Mouse (Mus musculus): Measurements from ENCODE around the gene Pnkd. TPM values are rescaled to one million over a fixed set of nuclear protein-coding genes. Genes with fewer than 3 reads are reported as not detected.
A peak's percentile ranks its signal among the peaks of the same experiment; 100 is the strongest.
"Not testable (repeated sequence)": the region's sequence is repeated elsewhere in the genome, so short reads cannot be mapped to it uniquely, and the experiment has no call there.

Pnkd gene
- polyA plus RNA-seq, 1 experiment from 2014 or later = 132 TPM

DNA sequence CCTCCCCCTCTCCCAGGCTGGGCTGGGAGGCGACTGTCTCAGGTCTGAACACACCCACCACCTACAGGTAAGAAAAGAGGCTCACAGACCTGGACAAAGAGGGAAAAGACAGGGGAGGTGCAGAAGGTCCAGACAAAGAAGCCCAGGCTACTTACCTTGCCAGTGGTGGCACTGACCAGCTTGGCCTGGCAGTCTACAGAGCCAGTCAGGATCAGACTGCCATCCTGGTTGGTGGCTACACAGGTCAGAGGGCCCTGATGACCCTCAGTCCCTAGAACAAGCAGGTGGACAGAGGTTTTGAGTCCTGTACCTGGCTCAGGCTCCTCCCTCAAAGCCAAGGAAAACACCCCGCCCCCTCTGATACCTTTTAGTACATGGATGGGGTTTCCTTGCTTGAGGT is 3.4 kb upstream of the Pnkd start:
- no peak for ATAC-seq (ENCODE audit: insufficient number of reproducible peaks, insufficient read depth, low FRiP score, low read depth)
- Histone ChIP-seq H3K4me1 (ENCODE audit: control insufficient read depth, insufficient read depth, low read length) (peaks cover 23% of the 10 kb centered on the region), H3K27me3 (ENCODE audit: control insufficient read depth, insufficient read depth, low read length) (no peaks in the 10 kb centered on the region), H3K4me3 (ENCODE audit: low read depth, low read length) (no peak overlapping the region), H3K27ac (ENCODE audit: low read length) (no peak overlapping the region), H3K9ac (replicated peaks; ENCODE audit: low read depth, low read length) (no peak overlapping the region), H3K4me2 (replicated peaks; ENCODE audit: low read depth, low read length) (no peak overlapping the region), H3K36me3 (ENCODE audit: control insufficient read depth, insufficient read depth, low read length) (peaks cover 45% of the 10 kb centered on the region), H3K9me3 (ENCODE audit: control insufficient read depth, low read depth, low read length) (no peaks in the 10 kb centered on the region)
- 92% methylated on average over 2 of the region's 2 CpGs for WGBS

DNA sequence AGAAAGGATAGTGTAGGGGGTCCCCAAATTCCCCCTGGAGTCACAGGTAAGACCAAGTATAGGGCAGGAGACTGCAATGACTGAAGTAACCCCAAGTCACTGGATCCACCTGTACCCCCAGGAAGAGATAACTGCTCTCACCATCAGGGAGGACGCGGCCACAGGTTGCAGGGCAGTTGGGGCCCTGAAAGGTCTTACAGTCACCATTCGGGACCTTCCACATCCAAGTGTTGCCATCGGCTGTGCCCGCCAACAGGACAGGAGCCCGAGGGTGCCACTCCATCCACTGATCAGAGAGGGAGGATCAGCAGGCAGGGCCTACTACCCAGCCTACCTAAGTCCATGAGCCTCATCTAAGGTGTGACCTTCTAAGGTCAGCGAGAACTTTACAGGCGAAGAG is 2.8 kb upstream of the Pnkd start:
- Histone ChIP-seq H3K27ac (ENCODE audit: low read length) (no peak overlapping the region), H3K4me2 (replicated peaks; ENCODE audit: low read depth, low read length) (no peak overlapping the region), H3K9me3 (ENCODE audit: control insufficient read depth, low read depth, low read length) (no peaks in the 10 kb centered on the region), H3K9ac (replicated peaks; ENCODE audit: low read depth, low read length) (no peak overlapping the region), H3K4me3 (ENCODE audit: low read depth, low read length) (no peak overlapping the region), H3K36me3 (ENCODE audit: control insufficient read depth, insufficient read depth, low read length) (peaks cover 49% of the 10 kb centered on the region), H3K4me1 (ENCODE audit: control insufficient read depth, insufficient read depth, low read length) (peaks cover 23% of the 10 kb centered on the region), H3K27me3 (ENCODE audit: control insufficient read depth, insufficient read depth, low read length) (no peaks in the 10 kb centered on the region)
- WGBS = 94% methylated on average over 8 of the region's 8 CpGs
- no peak for ATAC-seq (ENCODE audit: insufficient number of reproducible peaks, insufficient read depth, low FRiP score, low read depth)

DNA sequence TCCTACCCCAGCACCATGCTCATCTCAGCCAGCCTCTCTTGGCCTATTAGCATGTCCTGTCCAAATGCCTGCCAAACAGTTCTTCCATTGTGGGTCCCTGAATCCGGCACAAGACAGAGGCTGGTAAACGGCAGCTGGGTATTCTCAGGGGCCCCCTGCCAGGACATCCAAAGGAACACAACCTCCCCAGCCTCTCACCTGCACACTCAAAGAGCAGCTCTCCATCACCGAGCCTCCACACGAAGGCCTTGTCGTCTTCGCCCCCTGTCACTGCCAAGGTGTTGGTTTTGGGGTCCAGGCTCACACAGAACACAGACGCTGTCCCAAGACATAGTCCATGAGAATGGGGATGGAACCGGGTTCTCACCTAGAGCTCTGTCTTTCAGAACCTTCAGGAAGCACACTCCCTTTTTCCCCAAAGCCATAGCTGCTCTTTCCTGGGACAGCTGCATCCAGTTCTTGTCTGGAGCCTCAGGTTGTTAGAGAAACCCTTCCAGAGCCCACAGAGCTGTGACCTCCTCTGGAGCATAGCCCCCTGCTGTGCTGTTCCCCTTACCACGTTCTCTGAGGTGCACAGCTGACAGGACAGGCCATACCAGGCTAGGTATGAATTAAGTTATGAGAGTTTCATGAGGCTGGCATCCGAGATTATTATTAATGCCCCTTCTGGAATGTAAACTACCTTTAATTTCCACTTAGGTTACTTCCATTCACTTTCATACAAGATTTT is 1.7 kb upstream of the Pnkd start:
- no peak overlapping the region for H3K27ac ChIP-seq (ENCODE audit: low read length)
- peak overlapping the region; percentile 87 for H3K4me2 ChIP-seq (replicated peaks; ENCODE audit: low read depth, low read length)
- no peak overlapping the region for H3K9ac ChIP-seq (replicated peaks; ENCODE audit: low read depth, low read length)
- no peak overlapping the region for H3K4me3 ChIP-seq (ENCODE audit: low read depth, low read length)
- no peaks in the 10 kb centered on the region for H3K27me3 ChIP-seq (ENCODE audit: control insufficient read depth, insufficient read depth, low read length)
- 82% methylated on average over 10 of the region's 10 CpGs for WGBS
- H3K36me3 ChIP-seq (ENCODE audit: control insufficient read depth, insufficient read depth, low read length) = peaks cover 49% of the 10 kb centered on the region
- H3K9me3 ChIP-seq (ENCODE audit: control insufficient read depth, low read depth, low read length) = no peaks in the 10 kb centered on the region
- H3K4me1 ChIP-seq (ENCODE audit: control insufficient read depth, insufficient read depth, low read length) = peaks cover 23% of the 10 kb centered on the region
- ATAC-seq (ENCODE audit: insufficient number of reproducible peaks, insufficient read depth, low FRiP score, low read depth) = no peak

DNA sequence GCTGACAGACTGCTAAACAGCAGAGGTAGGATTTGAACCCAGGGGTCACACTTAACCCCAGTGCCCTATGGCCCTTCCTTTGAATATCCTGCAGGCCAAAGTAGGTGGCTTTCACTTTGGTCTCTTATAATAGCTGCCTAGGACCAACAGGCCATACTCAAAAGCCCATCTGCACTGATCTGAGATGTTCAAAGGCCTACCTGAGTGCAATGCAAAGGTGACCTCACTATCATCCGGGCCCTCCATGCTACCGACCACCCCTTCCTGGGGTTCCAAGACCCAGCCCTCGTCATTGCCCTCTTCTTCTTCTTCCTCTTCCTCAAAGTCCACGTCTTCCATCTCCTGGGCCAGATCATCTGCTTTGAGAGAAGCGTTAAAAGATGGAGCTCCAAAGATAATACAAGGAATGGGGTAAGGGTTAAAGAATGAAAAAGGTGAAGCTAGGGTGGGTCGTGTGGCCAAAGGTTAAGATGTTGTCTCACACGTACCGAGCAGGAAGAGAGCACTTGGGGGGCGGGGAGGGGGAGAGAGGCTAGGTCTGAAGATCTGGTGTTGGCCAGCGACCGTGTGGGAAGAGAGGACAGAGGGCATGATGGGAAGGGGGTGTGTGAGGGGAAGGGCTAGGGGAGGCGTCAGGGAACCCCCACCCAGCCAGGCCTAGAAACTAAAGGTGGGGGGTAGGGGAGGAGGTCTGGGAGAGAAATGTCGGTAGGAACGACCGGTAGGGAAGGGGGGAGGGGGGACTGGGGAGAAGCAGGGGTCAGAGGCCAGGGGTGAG is 855 bp upstream of the Pnkd start:
- H3K36me3 ChIP-seq (ENCODE audit: control insufficient read depth, insufficient read depth, low read length) = peaks cover 53% of the 10 kb centered on the region
- H3K9ac ChIP-seq (replicated peaks; ENCODE audit: low read depth, low read length) = peak overlapping the region; percentile 59
- H3K4me2 ChIP-seq (replicated peaks; ENCODE audit: low read depth, low read length) = peak overlapping the region; percentile 87
- H3K4me3 ChIP-seq (ENCODE audit: low read depth, low read length) = peak overlapping the region; percentile 71
- H3K9me3 ChIP-seq (ENCODE audit: control insufficient read depth, low read depth, low read length) = no peaks in the 10 kb centered on the region
- H3K4me1 ChIP-seq (ENCODE audit: control insufficient read depth, insufficient read depth, low read length) = peaks cover 23% of the 10 kb centered on the region
- H3K27me3 ChIP-seq (ENCODE audit: control insufficient read depth, insufficient read depth, low read length) = no peaks in the 10 kb centered on the region
- WGBS = 14% methylated on average over 14 of the region's 15 CpGs
- peak; percentile 53; the same call in 1 of the 2 replicates for ATAC-seq (ENCODE audit: insufficient number of reproducible peaks, insufficient read depth, low FRiP score, low read depth)
- peak overlapping the region; percentile 61; the same call in 1 of the 2 replicates for H3K27ac ChIP-seq (ENCODE audit: low read length)

DNA sequence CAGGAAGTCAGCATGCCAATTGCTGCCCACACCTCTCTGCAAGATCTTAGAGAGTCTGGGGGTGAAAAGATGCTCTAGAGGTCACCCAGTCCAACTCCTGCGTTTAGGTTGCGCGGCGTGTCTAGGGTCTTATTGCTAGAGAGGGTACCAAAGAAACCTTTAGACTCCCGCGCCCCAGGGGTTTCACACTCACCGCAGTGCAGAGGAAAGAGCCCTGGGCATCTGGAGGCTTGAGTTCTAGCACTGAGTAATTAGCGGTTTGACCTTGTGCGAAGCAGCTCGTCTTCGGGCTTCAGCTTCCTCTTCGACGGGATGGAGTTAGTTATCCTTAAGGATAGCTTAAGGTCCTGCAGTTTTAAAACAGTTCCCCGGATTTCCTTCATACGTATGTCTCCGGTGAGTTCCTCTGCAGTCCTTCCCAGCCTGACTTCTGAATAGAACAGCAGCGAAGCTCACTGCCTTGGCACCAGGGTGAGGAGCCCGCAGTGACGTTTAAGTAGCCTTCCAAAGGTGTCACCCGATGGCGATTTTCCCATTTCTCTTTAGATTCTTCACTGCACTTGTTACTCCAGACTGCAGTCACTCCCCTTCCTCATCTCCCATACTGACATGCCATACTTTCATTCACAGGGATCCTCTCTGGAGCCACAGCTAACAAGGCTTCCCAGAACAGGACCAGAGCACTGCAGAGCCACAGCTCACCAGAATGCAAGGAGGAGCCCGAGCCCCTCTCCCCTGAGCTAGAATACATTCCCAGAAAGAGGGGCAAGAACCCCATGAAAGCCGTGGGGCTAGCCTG is 681 bp downstream of the Pnkd start:
- Histone ChIP-seq H3K4me3 (ENCODE audit: low read depth, low read length) (peak overlapping the region; percentile 61), H3K9ac (replicated peaks; ENCODE audit: low read depth, low read length) (peak overlapping the region; percentile 47), H3K4me1 (ENCODE audit: control insufficient read depth, insufficient read depth, low read length) (peaks cover 29% of the 10 kb centered on the region), H3K4me2 (replicated peaks; ENCODE audit: low read depth, low read length) (peak overlapping the region; percentile 65), H3K36me3 (ENCODE audit: control insufficient read depth, insufficient read depth, low read length) (peaks cover 55% of the 10 kb centered on the region), H3K27ac (ENCODE audit: low read length) (no peak overlapping the region), H3K9me3 (ENCODE audit: control insufficient read depth, low read depth, low read length) (no peaks in the 10 kb centered on the region), H3K27me3 (ENCODE audit: control insufficient read depth, insufficient read depth, low read length) (no peaks in the 10 kb centered on the region)
- 5% methylated on average over 23 of the region's 23 CpGs for WGBS
- ATAC-seq (ENCODE audit: insufficient number of reproducible peaks, insufficient read depth, low FRiP score, low read depth) = no peak

DNA sequence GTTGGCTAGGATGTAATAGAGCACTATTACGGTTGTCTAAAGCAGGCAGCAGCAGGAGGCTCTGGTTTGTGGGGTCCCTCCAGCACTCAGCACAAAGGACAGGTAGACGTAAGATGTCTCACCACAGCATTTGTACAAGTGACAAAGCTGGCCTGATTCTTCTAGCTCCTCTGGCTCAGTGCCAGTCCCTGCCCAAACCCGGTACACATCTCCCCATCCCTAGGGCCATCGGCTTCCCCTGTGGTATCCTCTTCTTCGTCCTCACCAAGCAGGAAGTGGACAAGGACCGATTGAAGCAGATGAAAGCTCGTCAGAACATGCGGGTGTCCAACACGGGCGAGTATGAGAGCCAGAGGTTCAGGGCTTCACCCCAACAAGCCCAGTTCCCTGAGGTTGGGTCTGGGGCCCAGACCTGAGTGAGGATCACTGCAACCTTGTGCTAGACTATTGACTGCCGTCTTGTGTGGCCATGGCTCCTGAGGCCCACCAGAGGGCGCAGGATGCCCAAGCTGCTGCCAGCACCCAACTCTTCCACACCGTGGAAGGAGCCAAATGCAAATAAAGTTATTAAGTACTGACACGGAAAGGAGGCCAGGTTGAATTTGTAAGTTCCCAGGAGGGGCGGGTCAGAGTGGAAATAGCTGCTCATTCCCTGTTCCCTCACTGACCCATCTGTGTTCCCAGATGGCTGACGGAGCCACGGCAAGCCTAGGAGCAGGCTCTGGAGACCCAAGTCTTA is 2.3 kb downstream of the Pnkd start:
- H3K4me1 ChIP-seq (ENCODE audit: control insufficient read depth, insufficient read depth, low read length) = peaks cover 29% of the 10 kb centered on the region
- H3K27ac ChIP-seq (ENCODE audit: low read length) = 0 out of 2 replicates have a peak overlapping the region, but pooled peaks have one; percentile 11
- not testable (repeated sequence) for ATAC-seq (ENCODE audit: insufficient number of reproducible peaks, insufficient read depth, low FRiP score, low read depth); H3K27me3 ChIP-seq (ENCODE audit: control insufficient read depth, insufficient read depth, low read length); H3K9ac ChIP-seq (replicated peaks; ENCODE audit: low read depth, low read length); H3K9me3 ChIP-seq (ENCODE audit: control insufficient read depth, low read depth, low read length); H3K4me2 ChIP-seq (replicated peaks; ENCODE audit: low read depth, low read length); H3K4me3 ChIP-seq (ENCODE audit: low read depth, low read length)
- H3K36me3 ChIP-seq (ENCODE audit: control insufficient read depth, insufficient read depth, low read length) = peaks cover 55% of the 10 kb centered on the region
- 60% methylated on average over 15 of the region's 17 CpGs for WGBS

DNA sequence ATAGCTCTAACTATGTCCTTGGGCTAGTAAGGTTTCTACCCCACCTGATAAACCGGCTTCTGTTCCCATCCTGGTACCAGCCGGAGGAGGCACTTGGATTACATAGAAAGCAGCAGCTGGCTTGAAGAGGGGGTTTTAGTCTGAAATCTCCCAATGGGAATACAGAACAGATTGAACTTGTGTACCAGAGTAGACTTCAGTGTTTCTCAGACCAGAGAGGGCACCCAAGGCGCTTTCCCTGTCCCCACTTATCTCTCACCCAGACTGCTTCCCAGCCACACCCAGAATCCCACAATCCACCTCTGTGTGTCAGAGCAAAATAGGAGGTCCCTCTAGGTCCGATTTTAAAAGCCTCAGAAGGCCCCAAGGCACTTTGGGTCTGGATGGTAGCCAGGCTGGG is 3.6 kb downstream of the Pnkd start:
- peaks cover 24% of the 10 kb centered on the region for H3K4me1 ChIP-seq (ENCODE audit: control insufficient read depth, insufficient read depth, low read length)
- H3K36me3 ChIP-seq (ENCODE audit: control insufficient read depth, insufficient read depth, low read length) = peaks cover 52% of the 10 kb centered on the region
- H3K9ac ChIP-seq (replicated peaks; ENCODE audit: low read depth, low read length) = no peak overlapping the region
- no peaks in the 10 kb centered on the region for H3K27me3 ChIP-seq (ENCODE audit: control insufficient read depth, insufficient read depth, low read length)
- ATAC-seq (ENCODE audit: insufficient number of reproducible peaks, insufficient read depth, low FRiP score, low read depth) = no peak
- no peak overlapping the region for H3K4me3 ChIP-seq (ENCODE audit: low read depth, low read length)
- no peak overlapping the region for H3K4me2 ChIP-seq (replicated peaks; ENCODE audit: low read depth, low read length)
- no peaks in the 10 kb centered on the region for H3K9me3 ChIP-seq (ENCODE audit: control insufficient read depth, low read depth, low read length)
- 77% methylated on average over 4 of the region's 4 CpGs for WGBS
- H3K27ac ChIP-seq (ENCODE audit: low read length) = no peak overlapping the region

DNA sequence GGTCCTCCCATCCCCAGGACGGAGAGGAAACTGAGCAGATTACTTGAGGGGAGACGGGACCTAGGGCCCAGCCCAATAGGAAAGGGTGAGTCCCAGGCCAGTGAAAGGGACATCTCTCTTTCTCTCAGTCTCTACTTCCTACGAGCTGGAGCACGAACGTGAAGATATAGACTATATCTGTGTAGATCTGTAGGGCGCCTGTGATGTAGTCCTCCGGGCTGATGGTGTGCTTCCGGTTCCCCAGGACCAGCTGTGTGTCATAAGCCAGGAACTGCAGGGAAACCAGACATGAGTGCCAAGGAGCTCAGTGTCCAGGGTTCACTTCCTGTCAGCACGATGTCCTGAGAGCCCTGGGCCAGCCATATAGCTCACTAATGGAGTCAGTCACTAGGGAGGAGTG is 4.5 kb downstream of the Pnkd start:
- Histone ChIP-seq H3K4me2 (replicated peaks; ENCODE audit: low read depth, low read length) (no peak overlapping the region), H3K9ac (replicated peaks; ENCODE audit: low read depth, low read length) (no peak overlapping the region), H3K4me1 (ENCODE audit: control insufficient read depth, insufficient read depth, low read length) (peaks cover 27% of the 10 kb centered on the region), H3K36me3 (ENCODE audit: control insufficient read depth, insufficient read depth, low read length) (peaks cover 52% of the 10 kb centered on the region), H3K9me3 (ENCODE audit: control insufficient read depth, low read depth, low read length) (no peaks in the 10 kb centered on the region), H3K27me3 (ENCODE audit: control insufficient read depth, insufficient read depth, low read length) (no peaks in the 10 kb centered on the region), H3K4me3 (ENCODE audit: low read depth, low read length) (no peak overlapping the region), H3K27ac (ENCODE audit: low read length) (0 out of 2 replicates have a peak overlapping the region, but pooled peaks have one; percentile 27)
- WGBS = 92% methylated on average over 9 of the region's 9 CpGs
- no peak for ATAC-seq (ENCODE audit: insufficient number of reproducible peaks, insufficient read depth, low FRiP score, low read depth)
